Mouse (Mus musculus) testis, adult 2 months (tissue): Measurements from ENCODE around the gene Higd2a. TPM values are rescaled to one million over a fixed set of nuclear protein-coding genes. Genes with fewer than 3 reads are reported as not detected.

Experiments used
- H3K27ac ChIP-seq: fragments of 200-500 bp; 2 replicates; pipeline ENCODE4 v1.5.1; 2012; ENCODE audit warnings: low read depth, low read length; ENCODE audit not compliant: control insufficient read depth, insufficient read depth
- H3K27me3 ChIP-seq: fragments of 200-500 bp; 2 replicates; pipeline ENCODE4 v1.6.1; 2012; ENCODE audit warnings: mild to moderate bottlenecking, low read length, moderate library complexity; ENCODE audit not compliant: control insufficient read depth, insufficient read depth
- H3K36me3 ChIP-seq: fragments of 200-500 bp; 2 replicates; pipeline ENCODE4 v1.6.1; 2012; ENCODE audit warnings: mild to moderate bottlenecking, low read length; ENCODE audit not compliant: control insufficient read depth, insufficient read depth
- H3K4me1 ChIP-seq: fragments of 200-500 bp; 2 replicates; pipeline ENCODE4 v1.6.1; 2012; ENCODE audit warnings: low read length; ENCODE audit not compliant: control insufficient read depth, insufficient read depth
- H3K4me3 ChIP-seq: fragments of 200-500 bp; 2 replicates; pipeline ENCODE4 v1.5.1; 2012; ENCODE audit warnings: low read depth, mild to moderate bottlenecking, low read length, moderate library complexity, mixed read lengths; ENCODE audit not compliant: control insufficient read depth
- CTCF ChIP-seq: fragments of 200-500 bp; IDR thresholded peaks from 2 replicates; pipeline ENCODE4 v1.5.1; 2012; ENCODE audit warnings: low read depth, mild to moderate bottlenecking, inconsistent platforms, low read length, moderate library complexity; ENCODE audit not compliant: control insufficient read depth, insufficient read depth, insufficient replicate concordance
- POLR2A ChIP-seq: fragments of 200-500 bp; IDR thresholded peaks from 2 replicates; pipeline ENCODE4 v1.6.1; 2012; ENCODE audit warnings: low read depth, mild to moderate bottlenecking, inconsistent platforms, low read length, moderate library complexity; ENCODE audit not compliant: control insufficient read depth
- polyA plus RNA-seq: library from polyadenylated mRNA; depleted of rRNA; stranded (reverse); fragments of >200 nt; gene quantifications from 2 replicates; pipeline ENCODE4 v1.2.3, GENCODE M21; 2012

Gene Higd2a
- polyA plus RNA-seq, 1 experiment: 87.3 TPM

GRCm38 (mm10) chr13:54602639-54603111, 12.7 kb downstream of the Higd2a start:
- Histone ChIP-seq H3K4me1 (no peaks in the 10 kb centered on the region), H3K36me3 (no peaks in the 10 kb centered on the region), H3K27me3 (no peaks in the 10 kb centered on the region), H3K27ac (no peak overlapping the region), H3K4me3 (no peak overlapping the region)
- no peak for TF ChIP-seq POLR2A
- no peak for TF ChIP-seq CTCF

DNA sequence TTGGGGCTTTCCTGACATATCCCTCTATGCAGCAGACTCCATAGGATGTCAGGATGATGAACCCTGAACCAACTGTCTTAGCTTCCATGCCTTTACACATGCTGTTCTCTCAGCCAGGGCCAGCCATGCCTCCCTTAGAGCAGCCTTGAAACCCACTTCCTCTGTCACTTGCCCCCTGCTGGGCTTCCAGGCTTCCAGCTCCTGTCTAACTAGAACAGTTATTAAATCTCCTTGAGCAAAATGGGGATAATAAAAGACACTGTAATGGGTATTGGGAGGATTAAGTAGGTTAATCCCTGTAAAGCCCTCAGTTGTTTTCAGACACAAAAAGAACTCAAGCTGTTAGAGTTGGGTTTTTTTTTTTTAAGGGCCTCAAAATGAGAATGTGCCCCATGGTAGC, 13.5 kb downstream of the Higd2a start:
- no peak for TF ChIP-seq CTCF
- Histone ChIP-seq H3K4me3 (no peak overlapping the region), H3K4me1 (no peaks in the 10 kb centered on the region), H3K27ac (no peak overlapping the region), H3K27me3 (no peaks in the 10 kb centered on the region), H3K36me3 (no peaks in the 10 kb centered on the region)

GRCm38 (mm10) chr13:54604221-54604620, 14.2 kb downstream of the Higd2a start:
- Histone ChIP-seq H3K27ac (no peak overlapping the region), H3K4me1 (peaks cover 6% of the 10 kb centered on the region), H3K4me3 (no peak overlapping the region), H3K27me3 (no peaks in the 10 kb centered on the region), H3K36me3 (no peaks in the 10 kb centered on the region)
- TF ChIP-seq CTCF: no peak
- TF ChIP-seq POLR2A: no peak

GRCm38 (mm10) chr13:54605426-54605825, 15.4 kb downstream of the Higd2a start:
- no peak overlapping the region for H3K4me3 ChIP-seq
- H3K4me1 ChIP-seq: peaks cover 6% of the 10 kb centered on the region
- TF ChIP-seq CTCF: no peak
- TF ChIP-seq POLR2A: no peak
- H3K36me3 ChIP-seq: no peaks in the 10 kb centered on the region
- H3K27ac ChIP-seq: no peak overlapping the region
- H3K27me3 ChIP-seq: no peaks in the 10 kb centered on the region

GRCm38 (mm10) chr13:54607204-54607603, 17.2 kb downstream of the Higd2a start:
- H3K27ac ChIP-seq: no peak overlapping the region
- no peaks in the 10 kb centered on the region for H3K36me3 ChIP-seq
- no peak overlapping the region for H3K4me3 ChIP-seq
- peaks cover 13% of the 10 kb centered on the region for H3K4me1 ChIP-seq
- no peaks in the 10 kb centered on the region for H3K27me3 ChIP-seq
- TF ChIP-seq CTCF (no peak), POLR2A (no peak)

DNA sequence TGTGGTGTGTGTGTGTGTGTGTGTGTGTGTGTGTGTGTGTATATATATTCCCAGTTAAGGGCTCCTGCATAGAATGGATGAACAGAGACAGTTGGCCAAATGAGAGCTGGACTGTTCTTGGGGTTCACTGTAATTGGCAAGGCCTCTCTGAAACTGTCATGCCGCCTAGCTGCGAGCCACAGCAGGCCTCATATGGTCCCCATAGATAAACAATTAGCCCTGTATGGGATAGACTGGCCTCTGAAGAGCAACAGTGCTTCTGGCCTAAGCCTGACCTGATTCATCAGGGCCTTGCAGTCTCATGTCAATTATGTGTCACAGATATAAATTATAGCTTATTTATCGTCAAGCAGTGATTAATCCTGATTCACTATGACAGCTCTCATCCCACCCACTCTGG, 18.0 kb downstream of the Higd2a start:
- H3K36me3 ChIP-seq: no peaks in the 10 kb centered on the region
- peaks cover 13% of the 10 kb centered on the region for H3K4me1 ChIP-seq
- no peak overlapping the region for H3K27ac ChIP-seq
- H3K4me3 ChIP-seq: no peak overlapping the region
- no peaks in the 10 kb centered on the region for H3K27me3 ChIP-seq
- TF ChIP-seq POLR2A: no peak
- TF ChIP-seq CTCF: no peak

- Histone ChIP-seq H3K36me3 (no peaks in the 10 kb centered on the region), H3K4me3 (no peak overlapping the region), H3K27me3 (no peaks in the 10 kb centered on the region), H3K27ac (peak overlapping the region; percentile 23; the same call in 1 of the 2 replicates), H3K4me1 (peaks cover 13% of the 10 kb centered on the region)
- TF ChIP-seq CTCF (no peak), POLR2A (no peak)
Measured at GRCm38 (mm10) chr13:54608666-54609065, 18.7 kb downstream of the Higd2a start.

DNA sequence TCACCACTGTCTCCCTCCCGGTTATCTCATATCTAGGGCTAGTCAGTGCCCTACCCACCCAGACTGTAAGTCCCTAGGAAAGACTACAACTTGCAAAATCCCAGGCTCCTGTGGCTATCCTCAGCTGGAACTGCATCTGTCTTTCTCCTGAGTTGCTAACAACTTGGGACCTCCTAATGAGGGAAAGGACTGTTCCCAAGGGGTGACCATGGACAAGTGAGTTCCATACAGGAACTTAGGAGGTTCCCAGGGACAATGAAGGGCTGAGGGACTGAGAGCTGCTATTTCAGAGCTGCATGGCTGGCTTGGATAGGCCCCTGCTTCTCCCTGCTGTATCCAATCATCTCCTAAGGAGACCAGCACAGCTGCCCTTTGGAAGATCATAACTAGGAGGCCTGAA, 19.3 kb downstream of the Higd2a start:
- Histone ChIP-seq H3K27me3 (no peaks in the 10 kb centered on the region), H3K27ac (peak overlapping the region; percentile 23; the same call in 1 of the 2 replicates), H3K4me1 (peaks cover 13% of the 10 kb centered on the region), H3K36me3 (no peaks in the 10 kb centered on the region), H3K4me3 (no peak overlapping the region)
- TF ChIP-seq CTCF (no peak), POLR2A (no peak)
